Mouse (Mus musculus): Measurements from ENCODE around the gene Maml2.

The Maml2 gene

GRCm38 (mm10) chr9:13533076-13533707, 235.4 kb downstream of the Maml2 start:
- DNase-seq (ENCODE audit: low spot score), result no peak

GRCm38 (mm10) chr9:13535803-13536202, 238.0 kb downstream of the Maml2 start:
- DNase-seq (ENCODE audit: low spot score), result no peak

- no peak for DNase-seq (ENCODE audit: low spot score)
Observed at GRCm38 (mm10) chr9:13536419-13537261, 238.9 kb downstream of the Maml2 start.

- DNase-seq (ENCODE audit: low spot score), result no peak
Observed at GRCm38 (mm10) chr9:13538200-13538599, 240.4 kb downstream of the Maml2 start.

GRCm38 (mm10) chr9:13539535-13539934, 241.8 kb downstream of the Maml2 start:
- no peak for DNase-seq (ENCODE audit: low spot score)

- DNase-seq (ENCODE audit: low spot score), result no peak
Observed at GRCm38 (mm10) chr9:13540227-13540626, 242.5 kb downstream of the Maml2 start.

GRCm38 (mm10) chr9:13540781-13541180, 243.0 kb downstream of the Maml2 start:
- no peak for DNase-seq (ENCODE audit: low spot score)

- no peak for DNase-seq (ENCODE audit: low spot score)
Observed at GRCm38 (mm10) chr9:13543167-13543566, 245.4 kb downstream of the Maml2 start.

GRCm38 (mm10) chr9:13544133-13544532, 246.4 kb downstream of the Maml2 start:
- no peak for DNase-seq (ENCODE audit: low spot score)

- no peak for DNase-seq (ENCODE audit: low spot score)
Observed at GRCm38 (mm10) chr9:13545726-13546125, 248.0 kb downstream of the Maml2 start.

GRCm38 (mm10) chr9:13549911-13550310, 252.2 kb downstream of the Maml2 start:
- DNase-seq (ENCODE audit: low spot score), result no peak

GRCm38 (mm10) chr9:13552380-13553052, 254.8 kb downstream of the Maml2 start:
- DNase-seq (ENCODE audit: low spot score), result no peak

- DNase-seq (ENCODE audit: low spot score), result no peak
Observed at GRCm38 (mm10) chr9:13554773-13555172, 257.0 kb downstream of the Maml2 start.

- no peak for DNase-seq (ENCODE audit: low spot score)
Observed at GRCm38 (mm10) chr9:13555973-13556481, 258.3 kb downstream of the Maml2 start.

- no peak for DNase-seq (ENCODE audit: low spot score)
Observed at GRCm38 (mm10) chr9:13556696-13557095, 258.9 kb downstream of the Maml2 start.

GRCm38 (mm10) chr9:13558811-13559372, 261.1 kb downstream of the Maml2 start:
- DNase-seq (ENCODE audit: low spot score), result no peak

- DNase-seq (ENCODE audit: low spot score), result no peak
Observed at GRCm38 (mm10) chr9:13560651-13561050, 262.9 kb downstream of the Maml2 start.

- DNase-seq (ENCODE audit: low spot score), result no peak
Observed at GRCm38 (mm10) chr9:13561335-13561734, 263.6 kb downstream of the Maml2 start.

- DNase-seq (ENCODE audit: low spot score), result no peak
Observed at GRCm38 (mm10) chr9:13563475-13564414, 266.0 kb downstream of the Maml2 start.

- DNase-seq (ENCODE audit: low spot score), result no peak
Observed at GRCm38 (mm10) chr9:13565343-13566019, 267.7 kb downstream of the Maml2 start.
